Mouse (Mus musculus): ENCODE measurements around the gene Pi4kb.

The Pi4kb gene

GRCm38 (mm10) chr3:94953764-94954616 is 20.5 kb upstream of the Pi4kb start, which contains the start of gene Rfx5:
TSS of gene Rfx5 (plus strand) at chr3:94954075.
- DNase-seq (ENCODE audit: low read depth, low spot score), result peak; percentile 88

GRCm38 (mm10) chr3:94958295-94958694 is 16.2 kb upstream of the Pi4kb start:
- no peak for DNase-seq (ENCODE audit: low read depth, low spot score)

- DNase-seq (ENCODE audit: low read depth, low spot score), result no peak
Measured at GRCm38 (mm10) chr3:94959871-94960270, 14.7 kb upstream of the Pi4kb start.

GRCm38 (mm10) chr3:94960322-94960721 is 14.2 kb upstream of the Pi4kb start:
- no peak for DNase-seq (ENCODE audit: low read depth, low spot score)

GRCm38 (mm10) chr3:94964989-94965388 is 9.5 kb upstream of the Pi4kb start:
- DNase-seq (ENCODE audit: low read depth, low spot score), result no peak

GRCm38 (mm10) chr3:94965878-94966277 is 8.7 kb upstream of the Pi4kb start:
- DNase-seq (ENCODE audit: low read depth, low spot score), result no peak

- DNase-seq (ENCODE audit: low read depth, low spot score), result no peak
Measured at GRCm38 (mm10) chr3:94972552-94972951, 2.0 kb upstream of the Pi4kb start.

GRCm38 (mm10) chr3:94973620-94974019 is 911 bp upstream of the Pi4kb start:
- no peak for DNase-seq (ENCODE audit: low read depth, low spot score)

GRCm38 (mm10) chr3:94974026-94974527 is 454 bp upstream of the Pi4kb start:
- DNase-seq (ENCODE audit: low read depth, low spot score), result no peak

GRCm38 (mm10) chr3:94984312-94984711 is 9.8 kb downstream of the Pi4kb start:
- DNase-seq (ENCODE audit: low read depth, low spot score), result no peak

GRCm38 (mm10) chr3:94985513-94985912 is 11.0 kb downstream of the Pi4kb start:
- no peak for DNase-seq (ENCODE audit: low read depth, low spot score)

- DNase-seq (ENCODE audit: low read depth, low spot score), result no peak
Measured at GRCm38 (mm10) chr3:94987578-94987977, 13.0 kb downstream of the Pi4kb start.

- DNase-seq (ENCODE audit: low read depth, low spot score), result no peak
Measured at GRCm38 (mm10) chr3:94989159-94989761, 14.7 kb downstream of the Pi4kb start.

- DNase-seq (ENCODE audit: low read depth, low spot score), result no peak
Measured at GRCm38 (mm10) chr3:94996946-94997345, 22.4 kb downstream of the Pi4kb start.

GRCm38 (mm10) chr3:95002569-95002968 is 28.0 kb downstream of the Pi4kb start:
- DNase-seq (ENCODE audit: low read depth, low spot score), result no peak

GRCm38 (mm10) chr3:95003273-95003672 is 28.7 kb downstream of the Pi4kb start:
- DNase-seq (ENCODE audit: low read depth, low spot score), result no peak

- no peak for DNase-seq (ENCODE audit: low read depth, low spot score)
Measured at GRCm38 (mm10) chr3:95005651-95006050, 31.1 kb downstream of the Pi4kb start.

- DNase-seq (ENCODE audit: low read depth, low spot score), result no peak
Measured at GRCm38 (mm10) chr3:95007706-95008105, 33.2 kb downstream of the Pi4kb start.

- no peak for DNase-seq (ENCODE audit: low read depth, low spot score)
Measured at GRCm38 (mm10) chr3:95010396-95010795, 35.9 kb downstream of the Pi4kb start.

- no peak for DNase-seq (ENCODE audit: low read depth, low spot score)
Measured at GRCm38 (mm10) chr3:95012982-95013381, 38.5 kb downstream of the Pi4kb start.

GRCm38 (mm10) chr3:95013699-95014427 is 39.3 kb downstream of the Pi4kb start:
- DNase-seq (ENCODE audit: low read depth, low spot score), result no peak

Data from WW6 (cell line).